Mouse (Mus musculus): ENCODE results near the gene Vti1a.

Vti1a gene

GRCm38 (mm10) chr19:55623605-55624004 is 307.5 kb downstream of the Vti1a start:
- in situ Hi-C loops (cut with MboI; ENCODE audit: unreplicated experiment in 2 of 2), result no loop called here

DNA sequence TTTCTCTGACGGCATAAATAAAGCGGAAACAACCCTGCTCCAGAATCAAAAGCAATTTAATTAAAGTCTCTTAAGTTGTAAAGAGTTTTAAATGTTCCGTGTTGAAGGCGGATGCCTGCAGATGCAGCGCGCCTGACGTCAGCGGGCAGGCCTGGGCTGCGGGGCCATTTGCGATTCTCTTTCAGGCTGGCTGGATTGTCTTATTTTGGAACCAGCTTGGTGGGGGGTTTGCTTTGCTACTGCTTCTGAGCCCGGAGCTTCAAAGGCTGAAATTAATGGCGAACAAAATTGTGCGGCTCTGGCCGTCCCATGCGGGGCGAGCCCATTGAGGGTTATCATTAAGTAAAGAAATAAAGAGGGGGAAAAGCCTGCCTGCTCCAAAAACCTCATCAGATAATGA is 310.4 kb downstream of the Vti1a start:
- in situ Hi-C loops (cut with MboI; ENCODE audit: unreplicated experiment in 2 of 2), result no loop called here

- in situ Hi-C loops (cut with MboI; ENCODE audit: unreplicated experiment in 2 of 2), result no loop called here
Measured at GRCm38 (mm10) chr19:55626952-55627351, 310.9 kb downstream of the Vti1a start.

DNA sequence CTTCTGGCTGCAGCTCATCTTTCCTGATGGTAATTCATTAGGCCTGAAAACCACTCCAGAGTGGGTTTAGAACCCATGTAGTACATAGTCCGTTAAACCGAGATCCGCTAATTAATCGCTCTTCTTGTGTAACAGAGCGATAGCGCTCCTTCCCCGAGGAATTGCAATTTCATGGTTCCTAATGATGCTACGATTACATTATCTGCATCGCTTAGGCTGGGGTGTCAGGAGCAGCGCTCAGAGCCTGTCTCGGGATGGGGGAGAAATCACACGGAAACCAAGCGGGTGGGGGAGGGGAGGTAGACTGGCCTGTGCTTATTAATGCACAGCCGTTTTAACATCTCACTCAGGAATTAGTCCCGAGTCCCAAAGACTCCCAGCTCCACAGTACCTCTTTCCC is 319.4 kb downstream of the Vti1a start:
- in situ Hi-C loops (cut with MboI; ENCODE audit: unreplicated experiment in 2 of 2), result no loop called here

DNA sequence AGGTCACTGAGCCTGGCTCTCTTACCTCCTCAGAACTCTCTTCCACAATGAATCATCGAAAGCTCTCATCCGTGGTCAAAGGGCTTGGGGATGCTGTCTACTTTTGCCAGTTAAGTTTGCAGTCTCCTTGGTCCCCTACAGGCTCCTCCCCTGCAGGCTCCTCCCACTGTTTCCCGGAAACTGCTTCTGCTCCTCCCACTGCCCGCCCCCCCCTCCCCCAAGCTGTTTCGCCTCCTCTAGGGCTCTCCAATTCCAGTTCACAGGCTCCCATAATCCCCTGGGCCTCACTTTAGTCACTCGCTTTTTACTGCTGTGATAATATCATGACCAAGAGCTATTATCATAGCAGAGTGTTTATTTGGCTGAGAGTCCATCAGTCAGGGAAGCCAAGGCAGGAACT is 324.2 kb downstream of the Vti1a start:
- in situ Hi-C loops (cut with MboI; ENCODE audit: unreplicated experiment in 2 of 2), result loop anchor here in 1 of 2 experiments (5.0 kb wide), 1 partner anchor 88 kb away; no protein-coding TSS in a partner anchor

GRCm38 (mm10) chr19:55641891-55642290 is 325.8 kb downstream of the Vti1a start:
- in situ Hi-C loops (cut with MboI; ENCODE audit: unreplicated experiment in 2 of 2), result loop anchor here in 1 of 2 experiments (5.0 kb wide), 1 partner anchor 90 kb away; no protein-coding TSS in a partner anchor

DNA sequence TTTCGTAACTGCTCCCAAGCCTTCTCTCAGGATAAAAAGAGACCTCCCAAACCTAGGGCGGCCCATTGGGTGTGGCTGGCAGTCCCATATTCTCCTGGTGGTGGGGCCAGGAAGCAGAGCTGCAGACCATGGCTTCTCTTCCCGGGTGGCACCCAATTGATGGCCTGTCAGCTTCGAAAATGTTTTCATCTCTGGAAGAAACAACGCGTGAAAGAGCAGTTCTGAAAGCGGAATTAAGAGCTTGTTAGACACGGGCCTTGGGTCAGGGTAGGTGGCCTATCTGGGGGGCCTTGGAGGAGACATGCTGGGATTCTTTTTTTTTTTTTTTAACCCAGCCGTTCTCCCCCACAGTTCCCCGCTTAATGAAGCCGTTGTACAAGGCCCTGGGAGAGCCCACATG is 326.3 kb downstream of the Vti1a start:
- in situ Hi-C loops (cut with MboI; ENCODE audit: unreplicated experiment in 2 of 2), result loop anchor here in 1 of 2 experiments (5.0 kb wide), 1 partner anchor 90 kb away; no protein-coding TSS in a partner anchor

- in situ Hi-C loops (cut with MboI; ENCODE audit: unreplicated experiment in 2 of 2), result loop anchor here in 1 of 2 experiments (5.0 kb wide), 1 partner anchor 91 kb away; no protein-coding TSS in a partner anchor
Measured at GRCm38 (mm10) chr19:55643288-55643901, 327.3 kb downstream of the Vti1a start.

- in situ Hi-C loops (cut with MboI; ENCODE audit: unreplicated experiment in 2 of 2), result loop anchor here in 1 of 2 experiments (5.0 kb wide), 1 partner anchor 92 kb away; no protein-coding TSS in a partner anchor
Measured at GRCm38 (mm10) chr19:55643931-55644330, 327.8 kb downstream of the Vti1a start.

GRCm38 (mm10) chr19:55649363-55649762 is 333.3 kb downstream of the Vti1a start:
- in situ Hi-C loops (cut with MboI; ENCODE audit: unreplicated experiment in 2 of 2), result no loop called here

DNA sequence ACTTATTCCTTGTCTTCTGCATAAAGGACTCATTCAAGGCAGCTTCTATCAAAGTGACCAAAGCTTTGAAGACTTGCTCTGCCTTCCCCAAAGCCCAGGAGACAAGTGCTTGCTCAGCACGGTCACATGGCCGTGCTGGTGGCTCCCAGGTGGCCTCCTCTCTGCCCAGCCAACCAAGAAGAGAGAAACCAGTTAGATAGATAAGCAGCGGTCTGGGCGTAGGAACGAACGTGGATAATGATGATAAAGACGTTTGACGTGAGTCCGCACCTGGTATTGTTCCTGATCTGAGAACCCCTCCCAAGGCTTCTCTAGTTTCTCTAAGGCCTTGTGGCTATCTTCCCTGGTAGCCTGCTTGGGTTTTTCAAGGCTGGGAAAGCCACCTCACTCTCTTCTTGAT is 334.9 kb downstream of the Vti1a start:
- in situ Hi-C loops (cut with MboI; ENCODE audit: unreplicated experiment in 2 of 2), result loop anchor here (5.0 to 10.0 kb wide), 2 partner anchors 89 to 214 kb away; no protein-coding TSS in a partner anchor

DNA sequence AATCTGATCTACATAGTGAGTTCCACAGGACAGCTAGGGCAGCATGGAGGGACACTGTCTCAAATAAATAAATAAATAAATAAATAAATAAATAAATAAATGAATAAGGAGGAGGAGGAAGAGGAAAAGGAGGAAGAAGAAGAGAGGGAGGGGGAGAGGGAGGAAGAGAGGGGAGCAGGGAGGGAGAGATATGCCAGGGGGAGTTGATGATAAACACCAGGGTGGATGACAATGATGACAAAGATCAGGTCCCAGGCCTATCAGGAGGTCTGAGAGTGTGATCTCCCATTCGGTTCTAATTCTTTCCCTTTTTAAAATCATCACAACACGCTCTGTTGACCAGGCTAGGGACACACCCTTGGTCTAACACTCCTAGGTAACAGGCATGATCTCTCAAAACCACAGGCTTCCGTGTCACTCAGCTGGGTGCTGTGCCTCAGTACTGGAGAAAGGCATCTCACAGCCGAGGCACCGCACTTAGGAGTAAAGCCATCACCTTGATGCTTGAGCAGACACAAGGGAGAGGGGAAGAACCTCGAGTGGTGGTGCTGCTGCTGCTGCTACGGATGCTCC is 336.7 kb downstream of the Vti1a start:
- in situ Hi-C loops (cut with MboI; ENCODE audit: unreplicated experiment in 2 of 2), result loop anchor here (5.0 to 10.0 kb wide), 2 partner anchors 90 to 212 kb away; no protein-coding TSS in a partner anchor

DNA sequence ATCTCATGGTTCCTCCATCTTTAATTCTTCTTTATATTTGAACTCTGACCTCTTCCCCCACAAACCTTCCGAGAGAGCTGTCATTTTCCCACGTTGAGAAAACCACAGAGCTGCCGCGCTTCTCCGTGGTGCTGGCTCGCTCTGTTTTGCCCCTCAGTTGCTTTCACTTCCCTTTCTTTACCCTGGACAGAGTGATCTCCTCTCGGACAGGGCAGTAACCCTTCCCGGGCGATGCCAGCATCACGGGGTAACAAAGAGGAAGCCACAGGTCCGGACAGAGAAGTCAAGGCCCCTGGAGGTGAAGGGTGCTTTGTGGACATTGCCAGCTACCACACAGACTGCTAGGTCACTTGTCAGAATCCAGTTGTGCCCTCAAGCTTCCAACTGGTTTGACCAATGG is 344.1 kb downstream of the Vti1a start:
- in situ Hi-C loops (cut with MboI; ENCODE audit: unreplicated experiment in 2 of 2), result no loop called here

GRCm38 (mm10) chr19:55662521-55663223 is 346.6 kb downstream of the Vti1a start:
- in situ Hi-C loops (cut with MboI; ENCODE audit: unreplicated experiment in 2 of 2), result no loop called here

GRCm38 (mm10) chr19:55667787-55668186 is 351.7 kb downstream of the Vti1a start:
- in situ Hi-C loops (cut with MboI; ENCODE audit: unreplicated experiment in 2 of 2), result no loop called here

DNA sequence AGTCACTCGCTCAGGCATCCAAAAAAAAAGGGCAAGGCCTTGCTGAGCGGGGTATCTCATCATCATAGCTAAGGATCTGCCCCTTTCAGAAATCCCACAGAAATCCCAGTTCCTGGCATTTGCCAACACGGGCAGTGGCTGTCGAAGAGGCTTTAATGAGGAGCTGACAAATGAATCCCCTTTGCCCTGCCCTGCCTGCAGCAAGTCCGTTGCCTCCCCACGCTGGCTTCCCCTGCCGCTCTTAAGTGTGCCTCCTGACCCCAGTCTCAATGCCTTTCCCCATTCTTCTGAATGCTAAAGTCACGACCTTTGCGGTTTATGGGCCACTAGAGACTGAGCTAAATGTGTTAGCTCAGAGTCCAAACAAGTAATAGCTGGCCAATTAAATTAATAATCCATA is 352.8 kb downstream of the Vti1a start:
- in situ Hi-C loops (cut with MboI; ENCODE audit: unreplicated experiment in 2 of 2), result no loop called here
